Mouse (Mus musculus) heart, adult 9 months (tissue): ENCODE measurements at regions not wholly inside any gene's neighbourhood (a gene's known extent, or its start where the extent isn't known, plus 50 kb on each side); places are given as distances from the start of the nearest gene placed in this dataset.

Experiments used
- DNase-seq, 2 experiments: peaks; one replicate each; pipeline ENCODE4 v3.0.0; 2022; ENCODE audit warnings: low spot score in 2 of 2

DNA sequence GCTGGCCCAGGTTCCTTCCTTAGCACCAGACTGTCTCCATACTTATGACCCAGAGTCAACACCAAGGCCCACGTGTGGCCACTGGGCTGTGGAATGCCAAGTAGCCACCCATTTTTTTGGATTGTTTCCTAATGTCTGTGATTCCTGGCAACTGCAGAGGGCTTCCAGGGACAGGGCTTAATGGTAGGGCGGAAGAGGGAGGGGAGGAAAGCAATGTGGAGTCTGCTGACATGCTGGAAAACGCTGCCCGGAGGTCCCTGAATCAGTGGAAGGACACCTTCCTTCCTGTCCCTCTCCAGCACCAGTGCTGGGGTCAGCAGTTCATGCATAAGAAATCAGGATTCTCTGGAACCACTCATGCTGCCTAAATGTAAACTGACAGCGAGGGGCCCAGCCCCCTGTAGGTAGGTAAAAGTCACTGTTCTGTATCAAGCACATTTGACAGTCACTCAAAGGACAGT is 90.8 kb downstream of the Iyd start:
- DNase-seq, result peak; percentile 75 to 88

DNA sequence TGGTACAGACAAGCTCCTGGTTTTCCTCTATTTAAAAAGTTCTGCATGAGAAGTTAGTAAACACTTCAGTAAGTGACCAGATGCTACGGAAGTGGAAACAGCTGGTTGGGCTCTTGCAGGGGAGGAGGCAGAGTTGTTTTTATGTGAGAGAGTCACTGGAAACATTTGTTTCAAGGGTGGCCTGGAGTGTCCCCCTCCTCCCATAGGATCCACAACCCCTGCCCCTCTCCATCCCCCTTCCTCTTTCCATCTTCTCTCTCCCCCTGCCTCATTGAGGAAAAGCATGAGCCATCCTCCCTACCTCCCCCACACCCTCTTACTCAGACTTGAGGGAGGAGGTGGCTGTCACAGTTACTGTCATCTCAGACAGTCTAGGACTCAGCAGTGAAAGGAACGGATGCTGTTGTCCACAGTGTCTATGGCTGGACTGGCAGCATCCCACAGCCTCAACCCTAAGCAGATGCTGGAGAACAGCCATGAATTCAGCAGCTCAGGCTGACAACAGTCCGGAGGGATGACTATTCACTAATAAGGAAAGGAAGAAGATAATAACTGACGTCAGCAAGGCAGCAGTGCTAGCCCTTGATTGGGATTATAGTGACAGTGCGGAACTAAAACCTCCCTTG is 93.9 kb downstream of the Iyd start:
- DNase-seq, result peak; percentile 64 to 82

DNA sequence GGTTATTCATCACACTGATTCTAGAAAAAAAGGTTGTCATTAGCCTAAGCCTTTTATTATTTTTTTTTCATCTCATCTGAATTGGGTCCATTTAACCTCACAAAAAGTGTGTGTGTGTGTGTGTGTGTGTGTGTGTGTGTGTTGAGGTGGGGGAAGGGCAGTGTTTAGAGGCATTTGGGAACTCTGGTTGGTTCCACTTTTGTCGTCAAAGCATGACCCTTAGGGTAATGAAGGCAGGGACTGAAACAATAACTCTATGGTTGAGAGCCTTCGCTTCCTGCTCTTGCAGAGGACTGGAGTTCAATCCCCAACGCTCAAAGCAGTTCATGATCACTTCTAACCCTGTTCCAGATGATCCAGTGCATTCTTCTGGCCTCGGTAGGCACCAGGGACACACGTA is 96.1 kb upstream of the Plekhg1 start:
- DNase-seq, result no peak

DNA sequence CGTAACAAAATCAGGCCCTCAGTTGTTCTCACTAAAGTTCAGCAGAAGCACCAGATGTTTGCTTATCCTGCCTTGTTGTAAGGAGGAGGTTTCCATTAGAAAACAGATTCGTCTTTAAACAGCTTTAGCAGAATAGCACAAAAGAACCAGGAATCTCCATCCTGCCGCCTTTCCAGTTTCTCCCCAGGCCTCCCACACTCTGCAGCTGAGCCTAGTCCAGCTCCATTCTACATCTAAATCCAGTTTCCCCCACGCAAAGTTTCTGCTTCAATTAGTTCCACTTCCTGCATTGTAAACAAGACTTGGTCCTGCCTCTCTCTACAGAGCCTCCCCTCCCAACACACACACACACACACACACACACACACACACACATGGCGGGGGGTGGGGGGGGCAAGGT is 95.1 kb upstream of the Plekhg1 start:
- DNase-seq, result no peak

DNA sequence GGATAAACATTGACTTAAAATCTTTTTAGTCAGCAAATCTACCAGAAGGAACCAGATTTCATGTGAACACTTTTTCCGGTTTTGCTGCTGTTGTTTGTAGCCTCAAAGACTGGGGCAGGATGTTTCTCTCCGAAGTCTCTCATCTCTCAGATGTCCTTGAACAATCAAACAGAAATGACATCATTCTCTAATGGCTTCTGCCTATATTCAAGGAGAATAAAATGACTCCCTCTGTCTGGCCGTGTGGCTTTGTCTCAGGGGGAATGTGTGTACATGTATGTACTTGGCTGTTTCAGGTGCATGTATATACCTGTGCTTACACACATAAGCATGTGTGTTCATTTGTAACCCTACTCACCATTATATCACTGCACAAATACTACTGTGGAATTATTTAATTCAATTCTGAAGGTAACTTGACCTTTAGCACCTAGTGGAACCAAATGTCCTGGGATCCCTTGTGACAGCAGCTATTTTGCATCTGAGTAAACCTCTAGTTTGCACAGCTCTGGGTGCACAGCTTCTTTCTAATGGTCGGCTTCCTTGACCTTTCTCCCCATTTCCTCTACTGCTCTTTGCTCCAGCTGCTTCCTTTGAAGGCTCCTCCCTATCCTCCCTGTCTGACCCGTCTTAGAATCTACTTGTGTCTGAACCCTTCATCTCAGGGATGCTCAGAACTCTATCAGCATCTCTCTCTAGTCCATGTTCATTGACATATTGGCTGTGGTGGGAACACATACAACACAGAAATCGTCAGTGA is 93.8 kb upstream of the Plekhg1 start:
- no peak for DNase-seq

DNA sequence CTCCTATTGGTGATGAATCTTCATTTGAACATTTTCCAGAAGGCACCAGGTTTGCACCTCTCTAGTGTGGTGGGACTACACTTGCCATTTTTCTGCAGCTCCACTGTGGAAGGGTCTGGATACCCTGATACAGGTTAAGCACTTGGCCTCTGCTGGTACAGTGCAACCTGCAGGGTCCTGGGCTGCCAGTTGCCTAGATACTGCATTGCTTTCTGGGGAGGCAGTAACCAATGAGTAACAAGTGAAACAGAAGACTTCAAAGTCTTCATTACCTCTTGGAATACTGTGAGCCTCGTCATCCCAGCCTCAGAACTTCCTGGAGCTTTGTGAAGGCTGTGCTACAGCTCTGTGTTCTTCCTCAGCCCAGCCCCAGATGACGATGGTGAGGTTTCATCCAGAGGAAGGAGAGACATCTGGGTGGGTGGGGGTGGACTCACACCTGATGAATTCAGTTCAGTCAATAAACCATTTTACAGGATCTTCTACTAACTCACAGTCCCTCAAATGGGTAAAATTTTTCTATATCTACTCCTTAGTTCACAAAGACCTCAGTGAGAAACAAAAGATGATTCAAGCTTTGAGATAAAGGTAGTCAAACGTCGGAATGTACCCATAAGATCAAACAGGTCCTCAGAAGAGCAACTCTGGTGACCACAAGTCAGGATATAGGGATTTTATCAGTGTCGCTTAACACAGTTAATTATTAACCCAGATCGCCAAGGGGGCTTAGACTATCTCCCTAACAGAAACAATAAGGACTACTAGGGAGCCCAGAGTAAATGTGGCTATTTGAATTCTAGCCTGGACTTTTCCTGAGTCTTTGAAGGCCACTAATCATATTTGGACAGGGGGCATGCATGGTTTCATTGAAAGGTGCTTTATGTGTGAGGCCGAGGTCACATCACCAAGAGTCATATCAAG is 92.1 kb upstream of the Plekhg1 start:
- DNase-seq, result no peak

DNA sequence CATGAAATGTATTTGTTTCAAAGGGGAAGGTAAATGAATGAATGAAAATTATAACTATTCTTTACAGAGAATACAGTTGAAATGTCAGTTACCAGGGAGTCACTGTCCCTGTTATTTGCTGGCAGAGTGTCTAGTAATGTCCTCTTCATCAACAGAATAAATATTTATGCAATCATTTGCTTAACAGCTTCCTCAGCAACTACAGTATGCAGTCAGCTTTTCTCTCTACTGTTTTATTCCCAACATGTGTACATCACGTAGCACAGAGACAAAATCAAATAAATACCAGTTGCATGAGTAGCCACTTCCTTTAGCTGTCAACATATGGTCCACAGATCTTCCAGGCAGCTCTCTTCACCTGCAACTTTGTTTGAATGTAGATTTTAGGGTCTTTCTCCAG is 90.2 kb upstream of the Plekhg1 start:
- no peak for DNase-seq

DNA sequence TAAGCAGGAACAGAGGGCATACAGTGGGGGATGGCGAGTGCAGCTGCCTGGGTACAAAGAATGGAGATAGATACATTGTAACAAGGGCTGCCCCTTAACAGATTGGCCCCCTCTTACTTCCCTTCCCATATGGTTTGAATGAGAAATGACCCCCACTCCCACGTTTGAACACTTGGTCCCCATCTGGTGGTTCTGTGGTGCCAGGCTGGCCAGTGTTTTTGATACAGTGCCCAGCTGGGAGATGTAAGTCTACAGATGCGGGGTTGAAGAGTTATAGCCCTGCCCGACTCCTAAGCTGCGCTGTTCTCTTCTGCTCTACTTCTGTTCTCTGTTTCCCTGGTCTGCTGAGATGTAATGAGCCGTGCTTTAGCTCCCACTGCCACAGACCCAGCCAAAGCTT is 89.6 kb upstream of the Plekhg1 start:
- DNase-seq, result no peak

DNA sequence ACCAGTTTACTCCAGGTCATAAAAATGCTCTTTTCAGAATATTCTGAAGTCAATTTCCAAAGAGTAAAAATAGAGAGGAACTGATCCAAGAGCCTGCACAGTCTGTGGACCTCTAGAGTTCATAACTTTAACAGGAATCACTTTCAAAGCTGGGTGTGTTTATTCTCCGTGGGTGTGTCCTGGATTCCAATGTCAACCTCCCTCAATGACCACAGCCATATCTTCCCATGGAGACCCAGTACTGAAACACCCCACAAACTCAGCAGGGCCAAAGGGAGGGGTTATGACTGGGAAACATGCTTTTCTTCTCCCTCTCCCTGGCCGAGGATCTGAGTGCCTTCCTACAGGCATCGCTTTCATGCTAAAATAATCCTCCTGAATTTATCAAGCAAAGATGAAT is 87.6 kb upstream of the Plekhg1 start:
- no peak for DNase-seq

DNA sequence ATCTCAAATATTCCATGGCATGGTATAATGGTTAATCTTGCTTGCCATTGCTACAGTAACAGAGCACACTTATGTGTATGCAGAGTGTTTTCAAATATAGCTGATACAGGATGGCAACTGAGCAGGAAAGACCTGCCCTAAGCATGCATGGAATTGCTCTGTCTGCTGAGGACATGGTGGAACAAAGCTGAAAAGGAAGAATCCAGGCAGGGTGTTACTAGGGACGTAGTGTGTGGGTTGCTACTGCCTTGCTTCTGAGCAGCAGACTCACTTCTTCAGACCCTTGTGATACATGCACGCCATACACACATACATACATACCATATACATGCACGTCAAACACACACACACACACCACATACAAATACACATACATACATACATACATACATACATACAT is 84.1 kb upstream of the Plekhg1 start:
- no peak for DNase-seq

DNA sequence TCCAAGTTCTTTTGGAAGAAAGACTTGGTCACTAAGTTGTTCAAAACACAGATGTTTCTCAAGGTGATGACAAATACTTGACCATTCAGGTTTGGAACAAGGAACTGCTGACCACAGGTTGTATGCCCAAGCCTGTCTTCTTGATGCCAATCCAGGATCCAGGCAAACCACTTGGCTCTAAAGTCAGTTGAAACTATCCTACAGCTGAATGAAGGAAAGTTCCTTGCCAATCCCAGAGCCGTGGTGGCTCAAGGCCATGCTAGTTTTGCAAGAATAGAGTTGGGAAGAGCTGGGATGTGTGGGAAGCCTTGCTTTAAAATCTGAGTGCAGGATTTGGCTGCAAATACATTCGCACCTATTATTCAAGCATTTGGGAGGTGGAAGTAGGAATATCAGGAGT is 78.0 kb upstream of the Plekhg1 start:
- no peak for DNase-seq

DNA sequence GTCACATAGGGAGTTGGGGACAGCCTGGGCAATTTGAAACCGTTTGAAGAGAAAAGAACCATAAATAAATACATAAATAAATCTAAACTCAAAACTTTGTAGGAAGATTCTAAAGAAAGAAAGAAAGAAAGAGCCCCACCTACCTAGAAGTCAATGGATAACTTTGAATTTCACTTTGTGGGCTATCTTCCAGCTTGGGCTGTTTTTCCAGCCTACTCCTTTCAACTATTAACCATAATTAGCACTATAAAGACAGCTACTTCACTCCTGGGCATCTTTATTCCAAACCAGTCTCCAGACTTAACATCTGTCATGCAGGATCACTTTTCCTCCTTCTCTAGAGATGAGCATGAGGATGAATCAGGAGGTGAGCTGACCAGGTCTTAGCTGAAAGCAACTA is 77.6 kb upstream of the Plekhg1 start:
- no peak for DNase-seq

DNA sequence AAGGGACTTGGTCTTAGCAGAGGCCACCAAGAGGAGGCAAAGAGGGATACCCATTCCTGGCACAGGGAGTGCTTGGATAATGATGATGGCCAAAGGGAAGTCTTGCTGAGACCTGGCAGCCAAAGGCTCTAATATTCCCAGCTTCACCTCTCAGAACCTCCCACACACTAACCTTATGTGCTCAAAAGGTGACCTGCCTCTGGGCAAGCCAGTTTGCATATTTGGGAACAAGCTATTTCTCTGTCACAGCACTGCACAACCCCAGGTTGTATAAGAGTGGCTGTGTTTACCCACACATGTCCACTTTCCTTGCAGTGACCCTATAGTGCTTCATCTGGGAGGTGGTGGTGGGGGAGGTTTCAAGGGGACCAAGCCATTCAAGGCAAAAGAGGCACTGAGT is 76.9 kb upstream of the Plekhg1 start:
- no peak for DNase-seq

DNA sequence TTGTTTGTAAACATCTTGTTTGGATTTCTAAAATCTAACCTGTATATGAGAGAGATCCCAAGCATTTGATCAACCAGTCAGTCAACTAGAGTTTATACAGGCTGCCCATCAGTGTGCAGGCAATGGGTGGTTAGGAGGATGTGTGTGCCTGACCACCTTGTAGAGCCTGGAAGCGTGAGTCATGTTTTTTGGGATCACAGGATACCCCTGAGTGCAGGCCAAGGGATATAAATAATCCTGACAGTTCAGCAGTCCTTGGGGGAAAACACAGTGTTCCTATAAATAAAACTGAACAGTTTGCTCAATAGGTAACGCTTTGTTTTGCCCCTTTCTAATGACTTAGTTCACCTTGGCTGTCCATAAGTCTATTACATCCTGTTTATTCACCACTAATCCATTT is 55.7 kb upstream of the Plekhg1 start:
- peak; percentile 53 to 60 for DNase-seq
